Mouse (Mus musculus) CD4-positive, CD25-positive, alpha-beta regulatory T cell, adult 2 months (primary cell): Measurements from ENCODE around the gene Cxcl15.
"Not testable (repeated sequence)": the region's sequence is repeated elsewhere in the genome, so short reads cannot be mapped to it uniquely, and the experiment has no call there.

Experiments
- DNase-seq: peaks from one replicate; pipeline ENCODE4 v3.0.0-alpha.2; 2012; ENCODE audit warnings: low read depth, low spot score

Gene Cxcl15

GRCm38 (mm10) chr5:90789306-90790073 lies 4.8 kb upstream of the Cxcl15 start:
- no peak for DNase-seq

- no peak for DNase-seq
These were observed 4.2 kb upstream of the Cxcl15 start for GRCm38 (mm10) chr5:90790074-90790502.

GRCm38 (mm10) chr5:90795392-90795791 lies 1.1 kb downstream of the Cxcl15 start:
- not testable (repeated sequence) for DNase-seq

- no peak for DNase-seq
These were observed 10.2 kb downstream of the Cxcl15 start for GRCm38 (mm10) chr5:90804574-90804973.

- no peak for DNase-seq
These were observed 11.7 kb downstream of the Cxcl15 start for GRCm38 (mm10) chr5:90806050-90806449.

GRCm38 (mm10) chr5:90807176-90807950 lies 13.0 kb downstream of the Cxcl15 start:
- DNase-seq = no peak

- DNase-seq = no peak
These were observed 25.4 kb downstream of the Cxcl15 start for GRCm38 (mm10) chr5:90819756-90820155.

GRCm38 (mm10) chr5:90832145-90832767 lies 37.9 kb downstream of the Cxcl15 start:
- DNase-seq = no peak

- no peak for DNase-seq
These were observed 38.5 kb downstream of the Cxcl15 start for GRCm38 (mm10) chr5:90832768-90833388.

- no peak for DNase-seq
These were observed 40.1 kb downstream of the Cxcl15 start for GRCm38 (mm10) chr5:90834436-90834835.

- no peak for DNase-seq
These were observed 44.2 kb downstream of the Cxcl15 start for GRCm38 (mm10) chr5:90838582-90838981.

- no peak for DNase-seq
These were observed 46.9 kb downstream of the Cxcl15 start for GRCm38 (mm10) chr5:90840902-90841869.

GRCm38 (mm10) chr5:90843891-90844290 lies 49.6 kb downstream of the Cxcl15 start:
- DNase-seq = no peak

- DNase-seq = not testable (repeated sequence)
These were observed 55.8 kb downstream of the Cxcl15 start for GRCm38 (mm10) chr5:90850096-90850495.

- DNase-seq = not testable (repeated sequence)
These were observed 57.1 kb downstream of the Cxcl15 start for GRCm38 (mm10) chr5:90851391-90851790.
